Mouse (Mus musculus): ENCODE results near the gene Vwde.
A peak's percentile ranks its signal among the peaks of the same experiment; 100 is the strongest.

The Vwde gene

DNA sequence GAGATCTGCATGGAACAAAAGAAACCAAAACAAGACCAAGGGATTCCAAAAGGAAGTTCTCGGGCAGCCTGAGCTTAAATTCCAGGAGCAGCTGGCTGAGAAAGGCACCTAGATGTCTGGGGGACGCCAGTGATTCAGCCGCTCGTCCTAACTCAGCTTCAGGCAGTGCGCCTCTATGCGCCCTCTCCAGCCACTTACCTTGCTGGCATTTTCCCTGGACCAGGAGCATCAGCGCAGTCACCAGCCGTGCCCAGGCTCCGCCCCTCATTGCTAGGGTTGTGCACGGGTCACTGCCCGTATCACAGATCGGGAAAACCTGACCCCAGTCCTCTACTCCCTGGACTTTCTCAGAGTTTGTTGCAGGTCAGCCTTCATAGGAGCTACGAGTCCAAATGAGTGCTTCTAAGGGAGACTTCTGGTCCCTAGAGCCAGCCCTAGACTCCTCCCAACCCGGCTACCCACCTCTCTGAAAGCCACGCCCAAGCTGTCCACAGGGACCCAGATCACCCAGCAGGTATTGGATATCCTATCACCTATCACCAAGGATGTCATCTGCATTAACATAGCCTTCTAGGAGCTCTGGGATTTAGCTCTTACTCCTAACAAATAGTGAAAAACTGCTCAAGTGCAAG lies at the start of gene Vwde:
TSS of gene Vwde (minus strand) at position 370 of the 632 bp plus-strand sequence.
- peak; percentile 3 to 6 for DNase-seq

GRCm38 (mm10) chr6:13255341-13255740 lies 30.6 kb upstream of the Vwde start:
- no peak for DNase-seq

GRCm38 (mm10) chr6:13248317-13248969 lies 23.7 kb upstream of the Vwde start:
- DNase-seq, result no peak

DNA sequence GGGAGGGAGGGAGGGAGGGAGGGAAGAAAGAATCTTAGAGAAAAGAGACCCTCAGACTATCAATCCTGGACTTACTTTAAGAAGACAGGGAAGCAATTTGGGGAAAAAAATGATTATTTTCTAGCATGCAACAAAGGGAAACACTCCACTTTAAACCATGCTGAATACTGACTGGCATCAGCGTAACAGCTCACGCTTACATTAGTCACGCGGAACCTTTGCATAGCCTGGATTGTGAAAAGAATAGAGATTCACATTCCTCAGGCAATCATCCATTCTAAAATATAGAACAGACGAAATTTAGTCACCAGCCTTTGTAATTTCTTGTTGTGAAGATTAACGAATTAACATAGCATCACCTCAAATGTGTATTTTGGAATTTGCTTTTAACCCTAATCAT lies 18.6 kb downstream of the Vwde start:
- no peak for DNase-seq

GRCm38 (mm10) chr6:13197486-13197885 lies 27.3 kb downstream of the Vwde start:
- DNase-seq, result no peak

- no peak for DNase-seq
Measured at GRCm38 (mm10) chr6:13186836-13187235, 37.9 kb downstream of the Vwde start.

- DNase-seq, result no peak
Measured at GRCm38 (mm10) chr6:13180061-13180460, 44.7 kb downstream of the Vwde start.

DNA sequence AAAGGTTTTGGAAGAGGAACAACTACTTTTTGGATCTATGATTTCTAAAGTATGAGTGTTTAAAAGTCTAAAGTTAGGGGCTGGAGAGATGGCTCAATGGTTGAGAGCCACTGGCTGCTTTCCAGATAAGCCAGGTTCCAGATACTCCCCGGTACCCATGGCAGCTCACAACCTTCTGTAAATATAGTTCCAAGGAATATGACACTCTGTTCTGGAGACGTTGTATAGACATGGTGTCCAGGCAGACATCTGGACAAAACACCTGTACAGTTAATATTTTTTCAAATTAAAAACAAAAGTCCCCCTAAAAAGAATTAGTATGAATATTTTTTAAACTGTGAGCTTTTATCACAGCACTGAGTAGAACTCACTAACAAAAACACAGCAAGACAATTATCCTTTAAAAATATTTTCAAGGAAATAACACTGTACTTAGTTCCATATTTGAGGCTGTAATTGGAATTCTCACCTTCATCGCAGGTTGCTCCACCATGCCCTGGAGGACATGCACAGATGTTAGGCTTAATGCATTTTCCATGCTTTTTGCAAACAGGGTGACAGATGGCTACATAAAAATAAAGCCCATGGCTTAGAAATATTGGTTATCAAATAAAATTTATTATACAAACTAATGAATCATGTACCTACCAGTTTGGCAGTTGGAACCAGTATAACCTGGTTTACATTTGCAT lies 55.2 kb downstream of the Vwde start:
- DNase-seq, result no peak

- no peak for DNase-seq
Measured at GRCm38 (mm10) chr6:13166240-13166937, 58.4 kb downstream of the Vwde start.

- DNase-seq, result no peak
Measured at GRCm38 (mm10) chr6:13159437-13159836, 65.3 kb downstream of the Vwde start.

DNA sequence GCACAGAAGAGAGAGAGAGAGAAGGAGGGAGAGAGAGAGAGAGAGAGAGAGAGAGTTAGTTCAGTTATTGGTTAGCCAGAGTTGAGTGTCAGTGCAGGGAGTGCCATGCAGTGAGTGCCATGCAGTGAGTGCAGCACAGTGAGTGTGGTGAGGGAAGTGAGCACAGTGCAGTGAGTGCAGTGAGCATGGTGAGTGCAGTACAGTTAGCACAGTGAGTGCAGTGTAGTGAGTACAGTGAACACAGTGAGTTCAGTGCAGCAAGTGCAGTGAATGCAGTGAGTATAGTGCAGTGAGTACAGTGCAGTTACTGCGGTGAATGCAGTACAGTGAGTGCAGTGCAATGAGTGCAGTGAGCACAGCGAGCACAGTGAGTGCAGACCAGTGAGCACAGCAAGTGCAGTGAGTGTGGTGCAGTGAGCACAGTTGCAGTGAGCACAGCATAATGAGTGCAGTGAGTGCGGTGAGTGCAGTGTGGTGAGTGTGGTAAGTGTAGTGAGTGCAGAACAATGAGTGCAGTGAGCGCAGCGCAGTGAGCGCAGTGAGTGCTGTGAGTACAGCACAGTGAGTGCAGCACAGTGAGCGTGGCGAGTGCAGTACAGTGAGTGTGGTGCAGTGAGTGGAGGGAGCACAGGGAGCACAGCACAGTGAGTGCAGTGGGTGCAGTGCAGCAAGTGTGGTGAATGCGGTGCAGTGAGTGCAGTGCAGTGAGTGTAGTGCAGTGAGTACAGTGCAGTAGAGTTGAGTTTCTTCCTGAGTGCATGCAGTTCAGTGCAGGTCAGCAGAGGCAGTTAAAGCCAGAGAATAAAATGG lies 70.7 kb downstream of the Vwde start:
- DNase-seq, result no peak

- DNase-seq, result peak; percentile 28 to 36
Measured at GRCm38 (mm10) chr6:13152062-13152640, 72.6 kb downstream of the Vwde start.

- DNase-seq, result no peak
Measured at GRCm38 (mm10) chr6:13137255-13137654, 87.5 kb downstream of the Vwde start.

DNA sequence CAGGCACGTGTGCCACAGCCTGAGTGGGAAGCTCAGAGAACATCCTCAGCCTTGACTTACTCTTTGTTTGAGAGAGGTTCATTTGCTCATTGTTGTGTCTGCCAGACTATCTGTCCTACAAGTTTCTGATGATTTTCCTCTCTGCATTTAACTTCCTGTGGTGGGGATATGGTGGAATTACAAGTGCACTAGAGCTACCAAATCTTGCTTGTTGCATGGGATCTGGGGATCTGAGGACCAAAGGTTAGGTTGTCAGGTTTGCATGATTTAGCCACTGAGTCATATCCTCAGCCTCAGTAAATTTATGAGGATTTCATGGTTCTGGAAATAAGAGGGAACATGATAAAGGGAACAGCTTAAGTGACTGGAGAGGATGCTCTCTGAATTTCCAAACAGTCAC lies 116.1 kb downstream of the Vwde start:
- DNase-seq, result no peak

Measured in kidney, postnatal 4 days (tissue).